Mouse (Mus musculus) cerebellum, adult 2 months (tissue): ENCODE measurements around the gene Ppp2r3a. TPM values are rescaled to one million over a fixed set of nuclear protein-coding genes. Genes with fewer than 3 reads are reported as not detected.

Experiments
- DNase-seq, 2 experiments: peaks; one replicate each; pipeline ENCODE4 v3.0.0; 2021
- H3K27ac ChIP-seq: fragments of 200-500 bp; 2 replicates; pipeline ENCODE4 v1.5.1; 2012; ENCODE audit warnings: low read length, control low read depth, inconsistent platforms; ENCODE audit not compliant: insufficient read depth
- H3K27me3 ChIP-seq: fragments of 200-500 bp; 2 replicates; pipeline ENCODE4 v1.6.1; 2012; ENCODE audit warnings: inconsistent platforms, mild to moderate bottlenecking, low read length, moderate library complexity; ENCODE audit not compliant: control insufficient read depth, insufficient read depth
- H3K4me1 ChIP-seq: fragments of 200-500 bp; 2 replicates; pipeline ENCODE4 v1.6.1; 2011; ENCODE audit warnings: low read length; ENCODE audit not compliant: control insufficient read depth, insufficient read depth
- H3K4me3 ChIP-seq: fragments of 200-500 bp; replicated peaks from 2 replicates; pipeline ENCODE3; 2011; ENCODE audit warnings: mild to moderate bottlenecking, low read depth, low read length, control low read depth; ENCODE audit not compliant: insufficient read depth
- CTCF ChIP-seq: fragments of 200-500 bp; IDR thresholded peaks from 2 replicates; pipeline ENCODE4 v1.5.1; 2011; ENCODE audit warnings: low read depth, mild to moderate bottlenecking, control low read depth, low read length, moderate library complexity, borderline replicate concordance; ENCODE audit not compliant: insufficient read depth
- POLR2A ChIP-seq: fragments of 200-500 bp; IDR thresholded peaks from 2 replicates; pipeline ENCODE4 v1.6.1; 2011; ENCODE audit warnings: low read length, control low read depth, borderline replicate concordance; ENCODE audit not compliant: insufficient read depth
- WGBS: fragments of 180-500 bp; shearing (Covaris S2); methylation state at CpG from one replicate; pipeline ENCODE4 v1.1.7; 2018; 5-methylcytosine and 5-hydroxymethylcytosine counted together
- polyA plus RNA-seq: library from polyadenylated mRNA; depleted of rRNA; stranded (reverse); fragments of >200 nt; gene quantifications from 2 replicates; pipeline ENCODE4 v1.2.3, GENCODE M21; 2012; rRNA removed

The Ppp2r3a gene
- polyA plus RNA-seq, 1 experiment = 18.8 TPM

- Histone ChIP-seq H3K27me3 (no peaks in the 10 kb centered on the region), H3K4me3 (no peak overlapping the region), H3K4me1 (no peaks in the 10 kb centered on the region), H3K27ac (no peak overlapping the region)
- TF ChIP-seq CTCF (no peak), POLR2A (no peak)
- WGBS = 93% methylated on average over 3 of the region's 3 CpGs
- no peak for DNase-seq
These were observed 181.8 kb downstream of the Ppp2r3a start for GRCm38 (mm10) chr9:101069781-101070180.

GRCm38 (mm10) chr9:101065076-101065602, 186.5 kb downstream of the Ppp2r3a start:
- H3K27ac ChIP-seq = no peak overlapping the region
- WGBS = 78% methylated on average over 3 of the region's 3 CpGs
- H3K4me1 ChIP-seq = no peaks in the 10 kb centered on the region
- no peak for TF ChIP-seq POLR2A
- no peak for DNase-seq
- H3K27me3 ChIP-seq = no peaks in the 10 kb centered on the region
- H3K4me3 ChIP-seq = no peak overlapping the region

DNA sequence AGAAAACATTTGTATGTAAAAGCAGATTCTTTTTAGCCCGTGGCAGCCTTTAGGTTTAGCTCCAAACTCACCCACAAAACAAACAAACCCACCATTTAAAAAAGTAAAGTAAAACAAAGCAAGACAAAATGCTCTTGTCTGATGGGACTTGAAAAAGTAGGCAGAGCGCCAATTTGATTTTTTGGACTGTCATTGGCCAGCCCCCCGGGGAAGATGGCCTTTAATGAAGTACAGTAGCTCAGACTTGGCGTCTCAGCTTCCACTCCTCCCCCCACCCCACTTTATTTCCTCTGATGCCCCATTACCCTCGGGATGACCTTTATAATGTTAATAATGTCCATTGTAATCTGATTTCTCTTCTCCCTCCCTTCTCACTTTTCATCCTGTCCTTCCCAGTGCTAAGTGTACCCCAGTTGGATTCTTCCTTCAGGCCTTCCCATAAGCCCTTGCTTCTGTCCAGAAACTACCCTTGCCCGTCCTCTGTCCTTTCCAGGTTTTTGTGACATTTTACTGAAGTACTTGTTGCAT, 189.3 kb downstream of the Ppp2r3a start:
- no peak for DNase-seq
- no peak overlapping the region for H3K4me3 ChIP-seq
- H3K4me1 ChIP-seq = no peaks in the 10 kb centered on the region
- TF ChIP-seq CTCF (no peak), POLR2A (no peak)
- WGBS = 63% methylated on average over 6 of the region's 6 CpGs
- H3K27me3 ChIP-seq = no peaks in the 10 kb centered on the region
- H3K27ac ChIP-seq = no peak overlapping the region

- 87% methylated on average over 11 of the region's 11 CpGs for WGBS
These were observed 190.6 kb downstream of the Ppp2r3a start for GRCm38 (mm10) chr9:101061035-101061434.

DNA sequence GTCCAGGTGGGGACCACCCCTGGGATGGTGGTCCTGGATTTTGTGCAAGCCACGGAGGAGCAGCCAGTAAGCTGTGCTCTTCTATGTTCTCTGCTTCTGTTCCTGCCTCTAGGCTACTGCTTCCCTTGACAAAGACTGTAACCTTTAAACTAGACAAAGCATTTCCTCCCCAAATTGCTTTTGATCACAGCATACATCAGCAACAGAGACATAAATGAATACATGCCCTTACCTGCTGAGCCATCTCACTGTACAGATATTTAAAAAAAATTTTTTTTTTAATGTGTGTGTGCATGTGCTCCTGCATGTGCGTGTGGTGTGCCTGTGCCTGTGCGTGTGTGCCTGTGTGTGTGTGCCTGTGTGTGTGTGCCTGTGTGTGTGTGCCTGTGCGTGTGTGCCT, 194.4 kb downstream of the Ppp2r3a start:
- WGBS = 94% methylated on average over 4 of the region's 4 CpGs
- no peaks in the 10 kb centered on the region for H3K4me1 ChIP-seq
- TF ChIP-seq POLR2A (no peak), CTCF (no peak)

More at GRCm38 (mm10) chr9:101061035-101061434, 190.6 kb downstream of the Ppp2r3a start:
- no peaks in the 10 kb centered on the region for H3K27me3 ChIP-seq
- H3K4me1 ChIP-seq = no peaks in the 10 kb centered on the region
- TF ChIP-seq CTCF = no peak
- TF ChIP-seq POLR2A = no peak
- no peak for DNase-seq
- no peak overlapping the region for H3K27ac ChIP-seq
- H3K4me3 ChIP-seq = no peak overlapping the region

More for the DNA sequence above, 194.4 kb downstream of the Ppp2r3a start:
- no peak for DNase-seq
- Histone ChIP-seq H3K4me3 (no peak overlapping the region), H3K27ac (no peak overlapping the region), H3K27me3 (no peaks in the 10 kb centered on the region)

Other genes starting within 250 kb of the Ppp2r3a start
- 73.7 and 76.7 TPM in 2 replicates for gene Pccb, start 216.9 kb downstream of the Ppp2r3a start, polyA plus RNA-seq
- gene Msl2, start 177.7 kb downstream of the Ppp2r3a start, polyA plus RNA-seq = 31.7 and 31.9 TPM in 2 replicates